Mouse (Mus musculus): ENCODE measurements at regions not wholly inside any gene's neighbourhood (a gene's known extent, or its start where the extent isn't known, plus 50 kb on each side); places are given as distances from the start of the nearest gene placed in this dataset.

DNA sequence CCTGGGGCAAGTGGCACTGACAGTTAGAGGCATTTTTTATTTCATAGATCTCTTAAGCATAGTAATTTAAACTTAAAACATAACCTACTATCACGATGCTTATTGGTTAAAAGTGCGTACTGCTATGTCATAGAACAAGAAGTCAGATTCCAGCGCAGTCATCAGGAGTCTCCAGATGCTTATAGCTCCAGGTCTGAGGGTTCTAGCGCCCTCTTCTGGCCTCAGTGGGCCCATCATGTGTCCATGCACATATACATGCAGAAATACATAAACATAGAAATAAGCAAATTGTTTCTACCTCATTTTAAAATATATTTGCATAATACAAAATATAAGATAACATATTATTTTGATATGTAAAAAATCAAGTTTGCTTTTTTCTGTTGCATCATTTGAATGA lies 1002.8 kb upstream of the Adgrl2 start:
- no peak for DNase-seq (ENCODE audit: low spot score in 2 of 2)

DNA sequence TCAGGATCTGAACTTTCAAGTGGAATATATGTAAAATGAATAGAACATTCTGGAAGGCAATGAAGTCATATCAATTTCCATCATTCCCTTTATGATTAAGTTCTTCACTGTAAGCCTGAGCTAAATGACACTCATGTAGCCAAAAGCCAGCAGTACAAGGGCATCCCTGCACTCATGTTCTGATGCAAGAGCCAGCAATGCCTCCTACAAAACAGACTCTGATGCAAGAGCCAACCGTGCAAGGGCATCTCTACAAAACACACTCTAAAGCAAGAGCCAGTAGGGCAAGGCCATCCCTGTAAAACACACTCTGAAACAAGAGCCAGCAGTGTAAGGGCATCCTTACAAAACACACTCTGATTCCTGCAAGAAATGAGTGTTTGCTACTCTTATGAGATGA lies 997.4 kb upstream of the Adgrl2 start:
- no peak for DNase-seq (ENCODE audit: low spot score in 2 of 2)

DNA sequence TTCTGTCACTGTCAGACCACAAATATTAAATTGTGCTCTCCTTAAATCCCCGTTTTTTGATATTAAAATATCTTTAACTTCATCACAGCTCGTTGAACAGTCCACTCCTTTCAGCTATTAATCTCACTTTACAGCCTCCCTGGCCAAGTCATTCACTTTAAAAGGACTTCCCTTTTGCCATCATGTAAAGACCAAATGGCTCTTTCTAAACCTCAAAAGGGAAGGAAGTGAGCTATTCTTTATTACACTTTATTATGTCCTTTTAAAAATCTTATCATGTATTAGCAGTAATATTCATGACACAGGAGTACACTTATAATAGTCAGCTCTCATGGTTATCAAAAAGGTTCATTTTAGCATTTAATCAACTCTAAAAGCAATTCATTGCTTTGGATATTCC lies 966.6 kb upstream of the Adgrl2 start:
- no peak for DNase-seq (ENCODE audit: low spot score in 2 of 2)

DNA sequence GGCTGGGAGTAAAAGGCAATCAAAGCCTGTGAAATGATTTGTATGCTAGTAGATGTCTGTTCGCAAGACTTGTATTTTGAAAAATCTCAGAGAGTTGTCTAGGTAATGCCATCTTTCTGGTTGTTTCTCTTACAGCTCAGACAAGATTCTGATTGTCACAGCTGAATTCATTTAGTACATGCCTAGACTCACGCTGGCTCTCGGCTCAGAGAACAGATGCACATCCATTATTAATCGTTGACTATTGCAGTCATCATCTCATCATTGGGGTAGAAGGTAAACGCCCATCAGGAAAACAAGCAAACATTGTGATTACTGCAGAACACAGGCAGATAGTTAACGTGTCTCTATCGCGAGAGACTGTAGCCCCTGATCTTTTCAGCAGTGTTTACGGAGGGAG lies 945.8 kb upstream of the Adgrl2 start:
- DNase-seq (ENCODE audit: low spot score in 2 of 2): peak in 1 of 2 experiments; percentile 19

DNA sequence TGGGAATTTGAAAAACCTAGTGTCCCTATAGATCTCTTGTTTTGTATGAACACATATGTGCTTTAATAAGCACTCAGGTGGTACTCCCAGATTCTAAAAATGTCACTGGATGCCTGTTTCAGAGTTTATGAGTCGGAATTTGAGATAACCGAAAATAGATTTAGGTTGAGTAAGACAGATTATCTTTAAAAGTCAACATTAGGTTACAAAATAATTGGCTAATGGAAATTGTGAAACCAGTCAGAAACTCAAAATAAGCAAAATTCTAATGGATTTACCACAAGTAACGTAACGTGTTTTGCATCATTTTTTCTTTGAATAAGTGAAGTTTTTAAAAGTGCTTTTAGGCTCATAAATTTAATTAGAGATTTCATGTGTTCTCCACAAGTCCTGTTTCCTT lies 944.5 kb upstream of the Adgrl2 start:
- no peak for DNase-seq (ENCODE audit: low spot score in 2 of 2)

DNA sequence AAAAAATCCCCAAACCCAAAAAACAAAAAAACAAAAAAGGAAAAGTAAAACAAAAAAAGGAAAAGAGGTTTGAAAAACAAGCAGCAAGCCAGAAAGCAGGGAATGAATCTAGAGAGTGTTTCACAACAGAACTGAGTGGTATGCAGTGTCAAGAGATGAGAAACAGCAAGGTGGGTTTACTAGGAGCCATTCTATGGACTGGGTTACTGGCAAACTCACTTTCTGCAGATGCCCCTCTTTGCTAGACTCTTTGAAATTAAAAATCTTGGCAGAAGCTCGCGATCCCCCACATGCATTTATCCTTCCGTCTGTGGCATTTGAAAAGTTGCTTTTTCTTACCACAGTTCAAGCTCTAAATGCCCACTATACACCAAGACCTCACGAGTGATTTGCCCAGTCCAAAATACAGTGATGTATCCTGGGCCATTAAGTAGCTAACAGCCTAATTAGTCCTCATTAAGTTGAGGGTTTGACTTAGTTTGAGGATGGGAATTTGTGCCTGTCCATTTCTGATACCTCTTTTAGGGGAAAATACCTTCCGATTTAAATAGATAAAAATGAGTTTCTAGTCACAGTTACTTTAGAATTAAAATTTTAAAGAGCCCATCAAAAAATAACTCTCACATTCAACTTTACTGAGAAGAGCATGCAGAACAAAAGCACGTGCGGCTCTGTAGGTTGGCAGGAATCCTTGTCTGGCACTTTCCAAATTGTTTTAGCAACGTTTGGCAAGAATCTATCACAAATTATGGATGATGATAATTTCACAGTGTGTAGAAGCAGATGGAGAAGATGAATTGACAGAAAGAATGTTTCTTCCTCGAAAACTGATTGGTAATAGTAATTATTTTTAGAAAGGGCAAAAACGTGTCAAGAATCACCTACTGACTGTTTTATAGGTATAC lies 938.4 kb upstream of the Adgrl2 start:
- DNase-seq (ENCODE audit: low spot score in 2 of 2): peak; percentile 10 to 19

DNA sequence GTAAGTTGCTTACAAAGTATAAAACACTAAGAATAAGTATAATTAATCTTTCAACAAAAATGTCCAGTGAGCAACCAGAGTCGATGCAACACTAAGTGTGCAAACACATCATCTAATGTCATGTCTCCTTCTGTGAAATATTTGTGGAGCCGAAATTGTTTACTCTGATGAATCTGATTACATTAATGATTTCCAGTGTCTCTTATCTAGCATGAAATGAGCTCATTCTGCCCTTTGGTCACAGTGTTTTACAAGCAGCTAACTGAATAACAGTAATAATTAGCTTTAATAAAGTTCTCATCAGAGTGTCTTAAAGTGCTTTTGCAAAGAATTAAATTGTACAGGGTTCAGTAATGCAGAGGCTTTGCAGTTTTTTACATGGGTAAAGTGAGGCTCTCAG lies 929.9 kb upstream of the Adgrl2 start:
- DNase-seq (ENCODE audit: low spot score in 2 of 2): no peak

DNA sequence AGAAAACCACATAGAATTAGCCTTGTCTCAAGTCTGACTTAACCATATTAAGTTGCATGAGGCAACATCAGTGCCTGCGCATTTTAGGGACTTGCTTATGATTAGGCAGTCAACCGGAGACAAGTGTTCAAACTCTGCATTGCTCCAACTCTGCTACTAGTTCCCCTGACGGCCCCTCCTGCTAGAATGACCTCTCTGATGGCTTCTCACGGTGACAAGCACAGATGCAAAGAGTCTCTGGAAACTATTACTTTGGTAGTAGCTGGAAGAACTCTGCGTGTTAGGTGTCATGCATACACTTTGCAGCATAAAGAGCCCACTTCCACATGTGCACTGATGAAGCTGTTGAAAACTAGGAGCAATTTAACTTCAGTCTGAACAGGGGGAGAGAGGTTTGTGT lies 927.8 kb upstream of the Adgrl2 start:
- DNase-seq (ENCODE audit: low spot score in 2 of 2): no peak

DNA sequence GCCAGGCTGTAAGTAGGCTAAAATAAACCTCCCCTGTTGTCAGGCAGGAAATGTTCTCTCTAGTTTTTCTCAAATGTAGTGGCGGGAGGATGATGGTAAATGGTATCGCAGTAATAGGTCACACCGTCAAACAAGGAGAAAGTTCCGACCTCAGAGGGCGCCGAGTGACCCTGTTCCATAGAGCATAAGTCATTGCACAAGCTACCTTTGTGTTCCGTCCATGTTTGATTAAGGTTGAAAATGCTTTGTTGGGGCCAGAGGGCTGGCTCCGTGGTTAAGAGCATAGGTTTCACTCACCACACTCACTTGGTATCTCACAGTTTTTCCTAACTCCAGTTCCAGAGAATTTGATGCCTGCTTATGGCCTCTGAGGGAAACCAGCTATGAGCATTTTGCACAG lies 920.4 kb upstream of the Adgrl2 start:
- no peak for DNase-seq (ENCODE audit: low spot score in 2 of 2)

DNA sequence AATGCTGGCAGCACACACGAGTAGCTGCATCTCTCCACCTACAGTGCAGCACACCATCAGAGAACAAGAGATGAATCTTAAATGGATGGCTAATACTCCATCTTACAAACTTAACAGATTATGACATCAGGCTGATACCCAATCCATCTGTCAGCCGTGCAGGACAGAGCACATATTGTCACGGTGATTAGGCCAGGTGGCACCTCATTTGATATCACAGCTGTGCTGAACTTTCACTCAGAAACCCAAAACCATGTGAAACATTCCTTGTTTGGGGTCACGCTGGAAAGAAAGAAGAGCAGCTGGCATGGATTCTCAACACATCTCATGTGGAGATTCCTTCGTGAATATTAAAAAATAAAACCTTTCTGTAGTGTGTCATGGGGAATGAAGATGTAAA lies 911.4 kb upstream of the Adgrl2 start:
- DNase-seq (ENCODE audit: low spot score in 2 of 2): no peak

DNA sequence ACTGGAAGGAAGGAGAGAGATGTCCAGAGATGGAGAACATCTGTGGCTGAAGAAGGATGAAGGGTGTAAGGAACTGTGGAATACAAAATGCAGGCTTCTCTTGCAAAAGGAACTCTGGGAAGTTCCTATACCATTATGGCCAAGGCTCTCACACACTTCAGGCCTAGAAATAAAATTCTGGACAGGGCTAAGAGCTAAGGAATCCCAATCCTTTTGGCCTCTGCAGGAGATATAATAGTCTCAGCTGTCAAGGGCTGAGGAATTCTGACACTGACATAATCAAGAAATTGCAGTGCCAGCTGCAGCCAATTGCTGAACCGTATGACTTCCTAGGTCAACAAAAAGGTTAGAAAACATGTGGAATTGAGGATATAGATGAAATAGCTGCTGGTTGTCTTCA lies 886.2 kb upstream of the Adgrl2 start:
- no peak for DNase-seq (ENCODE audit: low spot score in 2 of 2)

DNA sequence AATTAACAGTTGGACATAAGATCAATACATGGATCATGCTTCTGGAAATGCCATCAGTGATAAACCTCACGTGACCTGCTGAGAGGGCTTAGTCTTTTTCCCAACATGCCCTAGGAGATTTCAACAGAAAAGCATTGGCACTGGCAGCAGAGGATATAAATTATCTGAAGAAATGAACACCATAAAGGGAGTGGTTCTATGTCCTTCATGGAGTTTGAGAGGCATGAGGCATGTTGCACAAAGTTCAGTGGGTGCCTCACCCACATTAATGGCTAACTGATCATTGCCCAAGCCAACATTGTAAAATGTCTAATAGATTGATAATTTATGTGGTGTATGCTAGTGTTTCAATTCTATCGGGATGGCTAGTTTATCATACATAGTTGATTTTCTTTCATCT lies 875.6 kb upstream of the Adgrl2 start:
- no peak for DNase-seq (ENCODE audit: low spot score in 2 of 2)

DNA sequence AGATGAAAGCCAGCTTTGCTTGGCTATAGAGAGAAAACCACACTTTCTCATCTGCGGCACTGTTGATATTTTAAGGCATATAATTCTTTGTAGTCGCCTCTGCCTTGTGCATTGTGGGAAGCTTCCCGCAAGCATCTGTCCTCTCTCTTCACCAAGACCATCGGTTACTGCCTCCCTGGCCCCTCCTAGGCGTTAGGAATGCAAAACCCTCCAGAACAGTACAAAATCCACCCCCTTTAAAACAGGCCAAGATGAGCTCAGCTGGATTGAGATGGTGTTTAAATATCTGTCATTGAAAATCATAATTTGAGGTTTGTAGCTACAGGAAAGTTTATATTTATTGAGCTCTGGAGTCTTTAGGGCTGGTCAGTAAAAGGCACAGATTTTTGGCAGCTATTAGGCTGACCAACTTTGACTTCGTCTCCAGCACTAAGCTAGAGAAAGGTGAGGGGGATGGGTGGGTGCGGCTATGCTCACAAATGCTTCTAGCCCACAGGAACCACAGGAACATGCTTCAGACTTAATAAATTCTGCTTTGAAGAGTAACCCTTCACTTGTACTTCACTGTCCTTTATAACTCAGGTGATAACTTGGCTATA lies 856.7 kb upstream of the Adgrl2 start:
- no peak for DNase-seq (ENCODE audit: low spot score in 2 of 2)

DNA sequence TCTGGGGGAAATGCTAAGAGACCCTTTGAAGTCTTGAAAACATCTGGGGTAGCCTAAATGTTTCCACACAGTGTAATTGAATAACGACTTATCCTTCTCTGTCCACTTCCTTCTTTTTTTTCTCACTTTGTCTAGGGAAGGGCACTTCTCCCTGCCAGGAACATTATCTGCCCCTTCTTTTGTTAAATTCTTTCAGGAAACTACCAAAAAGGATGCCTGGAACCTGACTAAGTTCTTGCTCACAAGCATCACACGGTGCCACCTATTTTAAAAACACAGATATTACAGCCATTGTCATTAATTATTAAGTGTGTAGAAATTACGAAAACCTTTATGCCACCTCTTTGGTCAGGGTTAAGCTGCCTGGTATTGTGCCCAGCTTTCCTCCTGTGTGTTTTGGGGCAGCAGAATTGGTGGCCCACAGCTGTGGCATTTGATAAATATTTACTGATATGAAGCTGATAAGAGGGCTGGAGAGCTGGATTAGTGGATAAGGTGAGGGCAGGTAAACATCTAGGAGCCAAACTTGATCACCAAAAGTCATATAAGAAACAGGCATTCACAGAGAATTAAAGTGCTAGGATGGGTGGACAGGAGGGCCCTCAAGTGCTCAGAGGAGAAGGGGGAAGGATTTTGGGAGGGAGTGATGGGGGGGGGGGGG lies 855.6 kb upstream of the Adgrl2 start:
- no peak for DNase-seq (ENCODE audit: low spot score in 2 of 2)

DNA sequence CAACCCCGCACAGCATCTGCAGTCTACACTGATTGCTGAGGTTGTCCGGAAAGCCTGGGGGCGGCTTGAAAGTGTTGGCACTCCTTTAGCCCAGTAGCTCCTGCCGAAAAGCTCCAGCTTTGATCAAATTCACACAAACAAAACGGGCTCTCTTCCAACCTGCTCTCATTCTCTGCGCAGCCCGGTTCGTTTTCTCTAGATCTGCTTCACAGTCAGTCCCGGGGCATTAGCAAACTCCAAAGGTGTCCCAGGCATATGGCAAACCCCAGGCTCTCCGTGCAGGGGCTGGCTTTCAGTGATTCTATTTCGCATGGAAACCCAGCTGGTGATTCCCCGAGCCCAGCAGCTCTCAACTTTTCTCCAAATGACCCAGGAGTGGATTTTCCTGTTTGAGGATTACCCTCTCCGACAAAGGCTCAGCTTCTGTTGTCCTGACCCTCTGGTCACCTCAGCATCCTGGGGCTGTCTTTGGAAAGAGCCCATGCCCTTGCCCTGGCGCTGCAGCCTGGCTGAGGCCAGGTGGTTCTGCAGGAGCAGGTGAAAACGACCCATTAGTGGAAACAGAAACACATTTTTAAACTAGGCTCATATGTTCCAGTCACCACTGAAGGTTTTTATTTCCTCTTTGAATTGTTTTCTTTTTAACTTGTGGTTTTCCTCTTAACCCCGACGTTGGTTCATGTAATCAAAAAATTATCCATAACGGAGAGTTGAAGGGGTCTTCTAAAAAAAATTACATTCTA lies 854.9 kb upstream of the Adgrl2 start:
- DNase-seq (ENCODE audit: low spot score in 2 of 2): peak; percentile 18 to 31

DNA sequence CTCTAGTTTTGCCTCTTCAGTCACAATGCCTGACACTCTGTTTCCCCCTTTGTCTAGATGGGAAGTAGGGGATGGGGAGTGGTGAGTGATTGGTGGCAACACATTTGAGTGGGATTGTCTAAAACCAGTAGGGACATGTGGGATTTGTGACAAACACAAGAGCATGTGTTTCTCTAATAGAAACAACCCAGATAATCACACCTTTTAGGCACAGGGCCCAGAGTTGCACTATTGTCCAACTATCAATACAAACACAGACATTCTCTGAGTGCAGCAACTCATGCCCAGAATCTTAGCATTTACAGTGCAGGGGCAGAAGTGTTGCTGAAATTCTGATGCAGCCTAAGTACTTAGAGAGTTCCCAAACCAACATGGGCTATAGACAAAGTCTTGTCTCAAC lies 847.6 kb upstream of the Adgrl2 start:
- no peak for DNase-seq (ENCODE audit: low spot score in 2 of 2)

DNA sequence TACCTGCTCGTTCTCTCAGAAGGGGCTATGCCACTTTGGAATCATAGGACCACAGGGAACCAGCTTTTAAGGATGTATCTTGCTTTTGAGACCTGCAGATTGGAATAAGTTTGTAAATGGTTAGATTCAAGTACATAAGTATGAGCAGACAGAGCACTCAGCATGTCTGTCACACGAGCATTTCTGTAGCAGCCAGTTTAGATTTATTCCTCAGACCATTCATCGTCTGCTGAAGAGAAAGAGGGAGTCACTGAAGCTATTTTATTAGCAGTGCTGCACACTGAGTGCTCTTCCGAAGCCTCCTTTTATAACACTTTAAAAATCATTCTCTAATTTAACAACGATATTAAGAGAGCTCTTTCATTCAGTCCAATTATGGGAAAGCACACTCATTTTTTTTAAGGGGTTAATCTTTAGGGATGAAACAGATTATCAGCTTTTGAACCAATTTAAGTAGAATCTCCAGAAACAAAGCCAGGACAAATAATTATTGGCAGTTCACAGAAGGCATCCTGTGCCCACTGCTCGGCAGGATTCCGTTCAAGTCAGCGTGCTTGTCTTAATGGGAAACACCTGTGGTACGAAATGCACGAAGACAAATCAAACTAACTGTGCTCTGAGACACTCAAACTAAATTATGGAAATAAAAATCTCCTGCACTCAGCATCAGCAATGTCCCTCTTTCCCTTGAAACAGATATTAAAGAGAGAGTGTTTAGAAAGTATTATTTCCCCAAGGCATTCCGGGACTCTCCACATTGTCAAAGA lies 846.3 kb upstream of the Adgrl2 start:
- DNase-seq (ENCODE audit: low spot score in 2 of 2): no peak

DNA sequence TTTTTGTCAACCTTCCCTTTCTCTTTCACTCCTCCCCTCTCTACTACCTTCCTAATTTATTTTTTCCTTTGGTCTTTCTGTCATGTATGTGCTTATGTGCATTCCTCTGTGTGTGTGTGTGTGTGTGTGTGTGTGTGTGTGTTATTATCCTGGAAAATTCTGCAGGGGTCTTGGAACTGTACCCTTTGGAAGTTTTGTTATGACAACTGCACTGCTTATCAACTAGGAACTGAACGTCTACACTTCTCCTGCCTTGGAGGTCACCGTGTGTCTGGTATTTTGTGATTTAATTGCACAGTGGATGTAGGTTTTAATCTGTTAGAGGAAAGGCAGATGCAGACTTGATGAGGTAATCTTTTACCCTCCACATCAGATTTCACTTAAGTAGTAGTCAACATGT lies 836.8 kb upstream of the Adgrl2 start:
- no peak for DNase-seq (ENCODE audit: low spot score in 2 of 2)

DNA sequence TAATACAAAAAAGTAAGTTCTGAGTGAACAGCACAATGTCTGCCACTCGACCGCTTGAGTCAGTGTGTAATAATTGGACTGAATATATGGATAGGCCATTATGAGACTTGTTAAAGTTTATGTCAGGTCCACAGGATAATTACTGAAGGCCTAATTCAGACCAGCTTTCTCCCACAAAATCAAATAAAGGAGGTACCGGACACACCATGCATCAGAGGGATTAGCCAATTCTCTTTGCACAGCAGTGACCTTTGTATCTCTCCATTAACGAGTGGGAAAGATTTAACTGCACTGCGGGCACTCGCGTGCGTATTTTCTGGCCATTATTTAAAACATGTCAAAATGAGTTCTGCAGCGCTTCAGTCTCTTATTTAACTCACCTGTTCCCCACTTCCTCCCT lies 836.4 kb upstream of the Adgrl2 start:
- no peak for DNase-seq (ENCODE audit: low spot score in 2 of 2)

DNA sequence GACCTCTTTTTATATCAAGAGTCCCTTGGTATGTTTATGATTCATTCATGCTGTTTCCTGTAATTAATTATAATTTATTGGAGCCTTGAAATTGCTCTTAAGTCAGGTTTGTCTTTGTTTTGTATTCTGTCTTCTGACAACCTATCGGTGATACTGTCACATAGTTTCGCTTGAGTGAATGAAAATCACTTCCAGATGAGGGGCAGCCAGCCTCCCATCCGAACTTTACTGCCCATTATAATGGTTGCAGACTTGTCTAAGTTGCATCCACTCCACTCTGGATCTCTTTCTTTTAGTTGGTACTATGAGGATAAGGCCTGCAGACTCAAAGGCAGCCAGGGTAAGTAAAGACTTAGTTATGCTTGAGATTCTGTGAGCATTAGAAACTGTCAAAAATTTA lies 830.3 kb upstream of the Adgrl2 start:
- DNase-seq (ENCODE audit: low spot score in 2 of 2): no peak

DNA sequence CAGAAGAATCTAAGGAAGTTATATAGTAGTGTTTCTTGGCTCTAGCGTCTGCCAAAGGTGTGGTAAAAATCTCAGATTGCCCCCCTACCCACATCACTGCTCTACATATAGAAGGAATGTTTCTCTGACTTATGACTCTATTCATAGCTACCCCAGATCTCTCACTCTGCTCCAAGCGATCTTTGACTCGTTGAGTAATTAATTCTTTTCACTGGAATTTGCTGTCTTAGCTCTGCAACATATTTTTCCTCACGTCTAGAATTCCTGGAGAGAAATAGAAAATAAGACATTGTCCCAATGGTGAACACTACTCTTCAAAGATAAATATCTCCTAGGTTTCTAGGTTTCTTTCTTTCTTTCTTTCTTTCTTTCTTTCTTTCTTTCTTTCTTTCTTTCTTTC lies 829.5 kb upstream of the Adgrl2 start:
- DNase-seq (ENCODE audit: low spot score in 2 of 2): no peak
